Comparison of ENCODE assay signal across 15 mouse cellular contexts in the genomic region with DNA sequence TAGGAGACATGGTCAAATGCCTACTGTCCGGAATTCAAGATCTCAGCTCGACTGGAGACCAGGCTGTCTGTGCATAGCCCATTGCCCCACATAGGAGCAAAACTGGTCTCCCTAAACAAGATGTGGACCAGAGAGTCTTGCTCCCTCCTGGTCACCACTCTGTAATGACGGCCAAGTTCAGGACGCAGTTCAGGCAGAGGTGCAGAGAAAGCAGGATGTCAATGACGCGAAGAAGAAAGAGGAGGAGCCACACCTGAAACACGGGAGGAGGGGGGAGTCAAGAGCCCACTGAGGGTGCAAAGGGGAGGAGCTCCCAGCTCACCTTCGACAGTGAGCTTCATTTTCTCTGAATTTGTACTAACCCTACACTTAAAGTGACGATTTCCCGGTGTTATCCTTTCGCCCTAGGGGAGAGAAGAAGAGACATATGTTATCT.
A peak's percentile ranks its signal among the peaks of the same experiment; 100 is the strongest.
DNase-seq lines count a peak whose midpoint lies in the region; ATAC-seq and TF ChIP-seq lines count a peak whose summit lies in the region.
"Had no signal": no experiment of that assay in that cellular context is flagged by ENCODE, and none has a peak within 500 bp of the region (broad histone marks: within the 10 kb centered on the region; RNA-seq: fewer than 3 reads in every experiment).

No protein-coding gene starts in this region.

- ATAC-seq in heart, embryonic 13.5 days (ENCODE audit: extremely low read depth, insufficient number of reproducible peaks, low FRiP score, low TSS enrichment) = no peak; the same call in 1 of the 2 replicates
- peak; percentile 34 for ATAC-seq in lung, embryonic 16.5 days (ENCODE audit: low read depth)
- no peak for ATAC-seq in G1E (ENCODE audit: extremely low read depth, insufficient number of reproducible peaks, low FRiP score, poor library complexity, severe bottlenecking)
- peak; percentile 36; the same call in 1 of the 2 replicates for ATAC-seq in limb, embryonic 13.5 days (ENCODE audit: low FRiP score, low read depth)
- ATAC-seq: forebrain, embryonic 16.5 days; Patski had no signal

- DNase-seq in heart, postnatal 25 days (ENCODE audit: low spot score) = no peak
- no peak for DNase-seq in lung, adult 18-20 months
- DNase-seq in G1E (ENCODE audit: low spot score) = no peak
- no peak for DNase-seq in gastrocnemius, postnatal 36 days
- DNase-seq in left cerebral cortex, adult 9 months (ENCODE audit: low spot score in 2 of 2) = no peak
- DNase-seq: cerebellum, adult 8-10 months; right cerebral cortex, postnatal 25 days; thymus, adult 18-20 months had no signal

- H3K4me1 ChIP-seq in heart, embryonic 13.5 days = peaks cover 14% of the 10 kb centered on the region
- 0 out of 2 replicates have a peak, but pooled peaks cover 3% of the 10 kb centered on the region for H3K4me1 ChIP-seq in lung, embryonic 16.5 days (replicated peaks; ENCODE audit: control insufficient read depth, insufficient read depth, low read length)
- H3K4me1 ChIP-seq in G1E (ENCODE audit: insufficient read depth, low read depth, low read length) = peaks cover 34% of the 10 kb centered on the region
- H3K4me1 ChIP-seq in limb, embryonic 13.5 days = peaks cover 7% of the 10 kb centered on the region; the same call in 1 of the 2 replicates
- H3K4me1 ChIP-seq: embryonic facial prominence, embryonic 13.5 days; kidney, embryonic 15.5 days had no signal

- no peaks in the 10 kb centered on the region for H3K27me3 ChIP-seq in heart, embryonic 13.5 days (replicated peaks)
- H3K27me3 ChIP-seq in lung, embryonic 16.5 days (ENCODE audit: control insufficient read depth, insufficient read depth, low read depth, low read length) = no peaks in the 10 kb centered on the region
- H3K27me3 ChIP-seq in G1E (ENCODE audit: insufficient read depth, low read length) = peaks cover 2% of the 10 kb centered on the region; the same call in 1 of the 2 replicates
- H3K27me3 ChIP-seq in limb, embryonic 13.5 days = 0 out of 2 replicates have a peak, but pooled peaks cover 3% of the 10 kb centered on the region
- H3K27me3 ChIP-seq: embryonic facial prominence, embryonic 13.5 days; kidney, embryonic 15.5 days; Patski had no signal

- peak overlapping the region; percentile 28; the same call in 1 of the 2 replicates for H3K27ac ChIP-seq in heart, embryonic 13.5 days (replicated peaks)
- H3K27ac ChIP-seq in lung, embryonic 16.5 days (ENCODE audit: low read length) = no peak overlapping the region
- H3K27ac ChIP-seq in limb, embryonic 13.5 days = no peak overlapping the region
- H3K27ac ChIP-seq: embryonic facial prominence, embryonic 13.5 days; kidney, embryonic 15.5 days had no signal

- peak overlapping the region; percentile 8 for H3K4me3 ChIP-seq in heart, embryonic 13.5 days
- no peak overlapping the region for H3K4me3 ChIP-seq in lung, embryonic 16.5 days (ENCODE audit: low read length)
- peak overlapping the region; percentile 14; the same call in 1 of the 2 replicates for H3K4me3 ChIP-seq in G1E (ENCODE audit: low read depth, low read length)
- H3K4me3 ChIP-seq in limb, embryonic 13.5 days = no peak overlapping the region
- H3K4me3 ChIP-seq: embryonic facial prominence, embryonic 13.5 days; kidney, embryonic 15.5 days had no signal

- TF ChIP-seq CTCF in G1E (IDR thresholded peaks at IDR 0.05; ENCODE audit: low read depth, low read length) = no peak

- H3K36me3 ChIP-seq in heart, embryonic 13.5 days = no peaks in the 10 kb centered on the region
- no peaks in the 10 kb centered on the region for H3K36me3 ChIP-seq in lung, embryonic 16.5 days (ENCODE audit: control insufficient read depth, insufficient read depth, low read length)
- no peaks in the 10 kb centered on the region for H3K36me3 ChIP-seq in G1E (replicated peaks)
- H3K36me3 ChIP-seq in limb, embryonic 13.5 days = no peaks in the 10 kb centered on the region
- H3K36me3 ChIP-seq: embryonic facial prominence, embryonic 13.5 days; kidney, embryonic 15.5 days had no signal

- 33% methylated on average over 11 of the region's 11 CpGs for WGBS in heart, embryonic 13.5 days
- 20% methylated on average over 11 of the region's 11 CpGs for WGBS in lung, embryonic 16.5 days
- 29% methylated on average over 11 of the region's 11 CpGs for whole genome bisulfite sequencing in limb, embryonic 13.5 days

- H3K9me3 ChIP-seq in heart, embryonic 13.5 days = no peaks in the 10 kb centered on the region
- H3K9me3 ChIP-seq in lung, embryonic 16.5 days (ENCODE audit: control insufficient read depth, low read length) = no peaks in the 10 kb centered on the region
- no peaks in the 10 kb centered on the region for H3K9me3 ChIP-seq in G1E (replicated peaks)
- no peaks in the 10 kb centered on the region for H3K9me3 ChIP-seq in limb, embryonic 13.5 days
- H3K9me3 ChIP-seq: embryonic facial prominence, embryonic 13.5 days; kidney, embryonic 15.5 days had no signal

- no peak overlapping the region for H3K9ac ChIP-seq in heart, embryonic 13.5 days
- no peak overlapping the region for H3K9ac ChIP-seq in lung, embryonic 16.5 days (ENCODE audit: low read length)
- H3K9ac ChIP-seq in limb, embryonic 13.5 days = no peak overlapping the region
- H3K9ac ChIP-seq: embryonic facial prominence, embryonic 13.5 days; kidney, embryonic 15.5 days had no signal

- H3K4me2 ChIP-seq in heart, embryonic 13.5 days = peak overlapping the region; percentile 51
- peak overlapping the region; percentile 41 for H3K4me2 ChIP-seq in lung, embryonic 16.5 days (ENCODE audit: low read depth, low read length)
- 0 out of 2 replicates have a peak overlapping the region, but pooled peaks have one; percentile 7 for H3K4me2 ChIP-seq in limb, embryonic 13.5 days (replicated peaks)
- H3K4me2 ChIP-seq: embryonic facial prominence, embryonic 13.5 days; kidney, embryonic 15.5 days had no signal

- intact Hi-C loops in heart, postnatal 25 days (cut with DNase I) = no loop called here
- intact Hi-C loops in gastrocnemius, postnatal 36 days (cut with DNase I) = no loop called here

Comparison
In these comparisons a context has a peak if more than half of its experiments do, and no peak if none do; other contexts are left out.
1. ATAC-seq: peak in lung, embryonic 16.5 days (single experiment) and limb, embryonic 13.5 days (single experiment); none in heart, embryonic 13.5 days (single experiment) and G1E (single experiment).
2. H3K4me3 ChIP-seq: peak in heart, embryonic 13.5 days (single experiment) and G1E (single experiment); none in lung, embryonic 16.5 days (single experiment) and limb, embryonic 13.5 days (single experiment).
3. Peak in every context shown above with its lines, with median percentiles within 50 percentile points of each other: H3K4me2 ChIP-seq.